In genomic region chr5:62815741-62816140, GRCm38 (mm10) we compare ENCODE assay signal across 18 mouse cellular contexts. TPM values are rescaled to one million over a fixed set of nuclear protein-coding genes. Genes with fewer than 3 reads are reported as not detected.
A peak's percentile ranks its signal among the peaks of the same experiment; 100 is the strongest.
DNase-seq lines count a peak whose midpoint lies in the region; ATAC-seq and TF ChIP-seq lines count a peak whose summit lies in the region.
"Had no signal": no experiment of that assay in that cellular context is flagged by ENCODE, and none has a peak within 500 bp of the region (broad histone marks: within the 10 kb centered on the region; RNA-seq: fewer than 3 reads in every experiment).

No protein-coding gene starts in this region.

- H3K4me3 ChIP-seq in stomach, postnatal 0 days (ENCODE audit: low read depth, low read length), result no peak overlapping the region
- H3K4me3 ChIP-seq: hindbrain, embryonic 15.5 days; limb, embryonic 13.5 days; midbrain, embryonic 12.5 days; neural tube, embryonic 13.5 days had no signal

- peak; percentile 97 for ATAC-seq in CD4-positive, CD25-positive, alpha-beta regulatory T cell, adult 4 months
- ATAC-seq in hematopoietic stem cell, adult 5-6 weeks (replicated peaks in 1 of 2; ENCODE audit: insufficient read depth in 1 of 2, low FRiP score in 2 of 2, low TSS enrichment in 1 of 2, low read depth in 1 of 2, poor library complexity in 2 of 2, severe bottlenecking in 2 of 2), result peak; percentile 95 to 96
- ATAC-seq in stomach, postnatal 0 days (ENCODE audit: low FRiP score, low TSS enrichment), result peak; percentile 90

- H3K36me3 ChIP-seq in stomach, postnatal 0 days (ENCODE audit: control insufficient read depth, insufficient read depth, low read length), result no peaks in the 10 kb centered on the region
- H3K36me3 ChIP-seq: hindbrain, embryonic 15.5 days; limb, embryonic 13.5 days; midbrain, embryonic 12.5 days; neural tube, embryonic 13.5 days had no signal

- no peak overlapping the region for H3K9ac ChIP-seq in stomach, postnatal 0 days (ENCODE audit: low read length)
- H3K9ac ChIP-seq: hindbrain, embryonic 15.5 days; limb, embryonic 13.5 days; lung, embryonic 14.5 days; midbrain, embryonic 12.5 days; neural tube, embryonic 13.5 days had no signal

- H3K4me2 ChIP-seq in stomach, postnatal 0 days (replicated peaks; ENCODE audit: low read depth), result no peak overlapping the region
- H3K4me2 ChIP-seq: hindbrain, embryonic 15.5 days; limb, embryonic 13.5 days; lung, embryonic 14.5 days; midbrain, embryonic 12.5 days; neural tube, embryonic 13.5 days had no signal

- 50% methylated on average over 1 of the region's 1 CpGs for WGBS in stomach, postnatal 0 days

- H3K9me3 ChIP-seq in stomach, postnatal 0 days (ENCODE audit: control insufficient read depth, low read length), result no peaks in the 10 kb centered on the region
- H3K9me3 ChIP-seq: hindbrain, embryonic 15.5 days; limb, embryonic 13.5 days; midbrain, embryonic 12.5 days; neural tube, embryonic 13.5 days had no signal

- no peak for TF ChIP-seq CTCF in stomach, postnatal 0 days (IDR thresholded peaks at IDR 0.05; ENCODE audit: low read depth)

- no peaks in the 10 kb centered on the region for H3K27me3 ChIP-seq in stomach, postnatal 0 days (ENCODE audit: control insufficient read depth, insufficient read depth, low read length)
- H3K27me3 ChIP-seq: hindbrain, embryonic 15.5 days; limb, embryonic 13.5 days; midbrain, embryonic 12.5 days; neural tube, embryonic 13.5 days had no signal

- DNase-seq in right cerebral cortex, adult 18-20 months, result peak; percentile 51
- no peak for DNase-seq in right cerebral cortex, postnatal 10 days (ENCODE audit: low spot score in 2 of 2)
- DNase-seq in stomach, postnatal 0 days (ENCODE audit: low spot score), result peak; percentile 21
- no peak for DNase-seq in layer of hippocampus, postnatal 25 days (ENCODE audit: extremely low spot score in 1 of 2, low spot score in 1 of 2)
- no peak for DNase-seq in gastrocnemius, adult 18-20 months (ENCODE audit: low spot score)
- DNase-seq: layer of hippocampus, postnatal 36 days; lung, embryonic 14.5 days had no signal

- no peak for TF ChIP-seq EP300 in stomach, postnatal 0 days (optimal IDR thresholded peaks at IDR 0.05)

- H3K27ac ChIP-seq in stomach, postnatal 0 days (replicated peaks), result no peak overlapping the region
- H3K27ac ChIP-seq: hindbrain, embryonic 15.5 days; limb, embryonic 13.5 days; midbrain, embryonic 12.5 days; neural tube, embryonic 13.5 days had no signal

- no peaks in the 10 kb centered on the region for H3K4me1 ChIP-seq in stomach, postnatal 0 days (replicated peaks; ENCODE audit: control insufficient read depth, insufficient read depth)
- H3K4me1 ChIP-seq: hindbrain, embryonic 15.5 days; limb, embryonic 13.5 days; midbrain, embryonic 12.5 days; neural tube, embryonic 13.5 days had no signal

RNA-seq across cellular contexts. Expression of gene Dthd1, which starts 2.1 kb away (rescaled TPM):
- polyA plus RNA-seq in CD4-positive, CD25-positive, alpha-beta regulatory T cell, adult 4 months (2017; shearing (Covaris generic)), result not detected
- total RNA-seq in hematopoietic stem cell, adult 5-6 weeks (2017), result not detected in 2 replicates
- 0.05 and 0.07 TPM in 2 replicates for polyA plus RNA-seq in stomach, postnatal 0 days (2015; fragmentation: Nextera tagmentation; extraction: Ambion mirVana)
- total RNA-seq in layer of hippocampus, postnatal 25 days (2021), result under 1 TPM in 1 of 2 experiments, not detected in 1; 0.10 TPM
- not detected for total RNA-seq in gastrocnemius, adult 18-20 months (2021)
- total RNA-seq: adrenal gland, adult 18-20 months; ES-E14; heart, adult 8-10 months; layer of hippocampus, postnatal 36 days had no signal
- polyA plus RNA-seq: frontal cortex, adult 2 months; hindbrain, embryonic 15.5 days; kidney, embryonic 14.5 days; limb, embryonic 13.5 days; lung, embryonic 14.5 days; midbrain, embryonic 12.5 days; neural tube, embryonic 13.5 days had no signal

RNA-seq across cellular contexts. Expression of gene Arap2, which starts 49.8 kb away (rescaled TPM):
- polyA plus RNA-seq in CD4-positive, CD25-positive, alpha-beta regulatory T cell, adult 4 months (2017; shearing (Covaris generic)), result 10 to 100 TPM; 28.6 to 32.8 TPM
- 34.0 and 36.3 TPM in 2 replicates for total RNA-seq in hematopoietic stem cell, adult 5-6 weeks (2017)
- 18.5 and 18.7 TPM in 2 replicates for polyA plus RNA-seq in stomach, postnatal 0 days (2015; fragmentation: Nextera tagmentation; extraction: Ambion mirVana)
- total RNA-seq in layer of hippocampus, postnatal 25 days (2021), result 10 to 100 TPM; 41.0 to 49.9 TPM
- total RNA-seq in gastrocnemius, adult 18-20 months (2021), result 1 to 10 TPM; 1.9 to 2.2 TPM

Comparison
In these comparisons a context has a peak if more than half of its experiments do, and no peak if none do; other contexts are left out.
1. DNase-seq: peak in right cerebral cortex, adult 18-20 months (single experiment) and stomach, postnatal 0 days (single experiment); none in right cerebral cortex, postnatal 10 days (0 of 2), layer of hippocampus, postnatal 25 days (0 of 2) and gastrocnemius, adult 18-20 months (single experiment).
2. RNA of gene Arap2, which starts 49.8 kb away (total RNA-seq): 41.0 to 49.9 TPM in layer of hippocampus, postnatal 25 days and 34.0 to 36.3 TPM in hematopoietic stem cell, adult 5-6 weeks; 1.9 to 2.2 TPM in gastrocnemius, adult 18-20 months; every median in the first group is over 10 times any median in the second.
3. Peak in every context shown above with its lines, with median percentiles within 50 percentile points of each other: ATAC-seq.